Mouse (Mus musculus) R1 (cell line): ENCODE data around the gene Sipa1l1.
A peak's percentile ranks its signal among the peaks of the same experiment; 100 is the strongest.

Experiments used
- DNase-seq: peaks from one replicate; pipeline ENCODE4 v3.0.0-alpha.2; 2018; ENCODE audit warnings: low read depth, low spot score

Sipa1l1 gene

DNA sequence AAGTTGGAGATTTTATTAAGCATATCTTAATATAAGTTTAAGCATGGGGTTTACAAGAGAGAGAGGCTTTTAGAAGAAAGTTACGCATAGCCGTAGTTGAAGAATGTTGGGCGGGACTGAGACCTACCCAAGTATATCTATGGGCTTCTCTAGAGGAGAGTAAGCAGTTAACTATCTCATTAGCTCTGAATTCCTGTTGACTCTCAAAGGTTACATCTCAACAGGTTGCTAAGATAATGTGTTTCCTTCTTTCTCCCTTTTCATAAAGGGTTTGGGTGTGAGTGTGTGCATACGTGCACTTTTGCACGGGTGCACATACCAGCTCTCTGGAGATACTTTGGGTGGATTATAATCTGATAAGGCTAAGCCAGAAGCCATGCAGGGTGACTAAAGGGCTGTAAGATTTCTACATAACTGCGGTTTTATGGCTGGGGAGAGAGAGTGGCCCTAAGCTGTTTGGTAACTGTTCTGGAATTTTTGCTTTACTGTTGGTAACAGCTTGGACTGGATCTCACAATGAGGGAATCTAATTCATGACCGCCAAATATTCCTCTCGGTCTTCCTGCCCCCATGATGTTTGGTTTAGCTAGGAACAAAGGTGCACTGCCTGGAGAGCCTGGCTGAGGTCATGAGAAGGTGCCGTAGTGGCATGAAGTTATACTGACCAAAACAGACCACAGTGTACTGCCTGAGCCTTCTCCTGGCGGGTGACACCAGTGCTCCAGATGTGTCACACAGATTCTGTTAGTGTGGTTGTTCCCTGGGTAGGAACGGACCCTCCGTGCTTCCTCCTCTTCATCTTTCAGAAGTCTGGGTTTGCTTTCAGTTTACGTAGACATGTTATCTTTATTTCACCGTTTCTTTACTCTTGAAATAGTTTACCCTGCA, 78.5 kb downstream of the Sipa1l1 start:
- DNase-seq = no peak

GRCm38 (mm10) chr12:82248501-82248900, 79.4 kb downstream of the Sipa1l1 start:
- no peak for DNase-seq

DNA sequence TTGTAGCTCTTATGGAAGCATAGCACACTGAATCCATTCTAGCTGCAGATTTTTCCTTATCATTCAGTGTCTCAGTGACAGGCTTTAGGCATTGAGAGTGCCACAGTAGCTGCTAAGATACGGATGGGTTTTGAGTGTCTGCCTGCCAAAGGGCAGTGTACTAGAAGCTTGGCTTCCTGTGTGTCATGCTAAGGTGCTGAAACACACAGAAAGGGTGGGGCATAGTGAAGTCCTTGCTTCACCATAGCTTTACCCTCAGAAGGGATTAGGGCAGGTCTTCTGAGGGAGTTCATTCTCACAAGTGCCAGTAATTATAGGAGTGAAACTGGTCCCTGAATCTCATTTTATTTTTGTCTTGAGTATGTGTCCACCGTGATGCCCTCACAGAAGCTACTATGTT, 82.2 kb downstream of the Sipa1l1 start:
- DNase-seq = no peak

- DNase-seq = peak; percentile 66
These were observed 85.0 kb downstream of the Sipa1l1 start for GRCm38 (mm10) chr12:82254076-82254475.

- no peak for DNase-seq
These were observed 86.9 kb downstream of the Sipa1l1 start for GRCm38 (mm10) chr12:82256012-82256411.

GRCm38 (mm10) chr12:82256921-82257500, 87.9 kb downstream of the Sipa1l1 start:
- DNase-seq = peak; percentile 74

GRCm38 (mm10) chr12:82257994-82258785, 89.1 kb downstream of the Sipa1l1 start:
- no peak for DNase-seq

- no peak for DNase-seq
These were observed 94.3 kb downstream of the Sipa1l1 start for GRCm38 (mm10) chr12:82263443-82263842.

DNA sequence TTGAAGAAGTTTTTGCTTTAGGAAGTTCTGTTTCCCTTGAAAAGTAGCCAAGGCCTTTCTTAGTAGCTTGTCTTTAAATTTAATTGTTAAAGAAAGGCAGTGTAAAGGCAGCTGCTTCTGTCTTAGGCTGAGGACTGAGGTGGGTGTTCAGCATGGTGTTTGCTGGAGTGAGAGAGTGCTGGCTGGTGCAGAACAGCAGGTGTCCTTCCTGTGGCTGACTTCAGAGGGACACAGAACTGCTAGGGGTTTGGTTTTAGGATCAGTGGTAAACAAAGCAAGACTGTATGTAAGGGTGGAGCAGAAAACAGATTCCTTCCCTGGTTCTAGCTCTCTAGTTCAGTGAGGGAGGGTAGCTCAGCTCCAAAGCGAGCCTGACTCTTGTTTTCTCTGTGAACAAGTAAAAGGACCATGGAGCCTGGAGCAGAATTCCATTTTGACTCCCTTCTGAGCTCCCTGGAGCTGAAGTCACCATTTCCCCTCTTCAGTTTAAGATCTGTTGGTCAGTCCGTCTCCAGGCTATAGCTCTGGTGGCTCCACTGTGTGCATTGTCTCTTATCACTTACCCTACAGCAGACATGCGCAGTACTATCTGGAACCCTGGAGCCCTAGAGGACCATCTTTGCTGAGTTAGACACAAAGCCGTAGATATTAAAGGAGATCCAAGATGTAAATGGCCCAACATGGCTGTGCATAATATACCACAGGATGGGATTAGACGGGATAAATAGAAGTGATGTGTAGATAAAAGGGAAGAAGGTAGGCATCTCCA, 95.1 kb downstream of the Sipa1l1 start:
- DNase-seq = peak; percentile 69

GRCm38 (mm10) chr12:82265335-82266274, 96.5 kb downstream of the Sipa1l1 start:
- DNase-seq = no peak

DNA sequence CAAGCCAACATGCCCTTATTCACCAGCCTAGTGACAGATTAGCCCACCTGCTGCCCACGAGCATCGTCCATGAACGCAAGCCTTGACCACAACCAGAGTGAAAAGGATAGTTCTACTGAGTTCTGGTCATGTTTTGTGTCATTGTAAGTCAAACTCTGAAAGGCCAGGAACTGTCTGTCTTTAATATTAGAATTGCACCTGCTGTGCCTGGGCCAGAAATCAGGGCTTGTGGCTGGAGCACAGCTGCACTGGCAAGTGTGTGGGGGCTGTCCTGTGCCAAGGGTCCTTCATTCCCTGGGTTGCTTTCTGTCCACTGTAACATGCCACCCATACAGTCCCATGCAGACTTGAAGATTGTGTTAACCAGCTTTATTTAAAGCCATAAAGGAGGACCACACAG, 102.3 kb downstream of the Sipa1l1 start:
- no peak for DNase-seq

- DNase-seq = no peak
These were observed 104.4 kb downstream of the Sipa1l1 start for GRCm38 (mm10) chr12:82273503-82273902.

- DNase-seq = no peak
These were observed 105.5 kb downstream of the Sipa1l1 start for GRCm38 (mm10) chr12:82274576-82274975.

DNA sequence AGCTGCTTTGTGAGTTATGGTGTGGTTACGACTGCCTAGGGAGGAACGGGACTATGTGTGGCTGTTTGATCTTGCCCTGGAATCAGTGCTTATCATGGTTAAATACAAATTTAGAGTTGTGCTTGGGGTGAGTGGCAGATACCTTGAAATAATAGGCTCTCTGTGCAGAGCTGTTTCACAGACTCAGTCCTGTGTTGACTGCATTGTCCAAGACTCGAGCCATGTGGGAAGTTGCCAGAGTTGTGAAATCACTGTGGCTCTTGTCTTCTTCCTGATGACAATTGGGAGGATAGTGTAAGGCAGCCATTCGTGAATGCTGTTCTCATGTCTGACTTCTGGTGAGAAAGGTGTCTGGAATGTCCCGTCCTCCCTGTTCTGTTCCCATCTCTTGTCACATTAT, 106.6 kb downstream of the Sipa1l1 start:
- no peak for DNase-seq

DNA sequence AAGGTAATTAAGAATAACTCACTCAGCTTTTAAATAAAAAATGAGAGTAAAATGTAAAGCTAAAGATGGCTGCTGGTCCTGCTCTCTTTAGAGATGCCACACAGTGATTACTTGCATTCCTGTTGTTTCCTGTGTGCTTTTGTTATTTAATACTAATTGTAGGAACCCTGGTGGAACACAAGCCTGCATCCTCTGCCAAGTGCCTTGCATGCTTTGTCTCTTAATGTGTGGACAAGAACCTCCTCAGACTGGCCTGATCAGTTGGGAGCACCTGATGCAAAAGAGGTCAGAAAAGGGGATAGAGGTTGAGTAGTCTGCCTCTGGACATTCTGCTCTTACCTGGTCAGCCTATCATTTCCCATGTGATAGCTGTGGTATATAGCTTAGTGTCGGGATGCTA, 107.5 kb downstream of the Sipa1l1 start:
- DNase-seq = peak; percentile 82

GRCm38 (mm10) chr12:82284617-82285016, 115.5 kb downstream of the Sipa1l1 start:
- DNase-seq = no peak

- no peak for DNase-seq
These were observed 115.9 kb downstream of the Sipa1l1 start for GRCm38 (mm10) chr12:82285018-82285417.

DNA sequence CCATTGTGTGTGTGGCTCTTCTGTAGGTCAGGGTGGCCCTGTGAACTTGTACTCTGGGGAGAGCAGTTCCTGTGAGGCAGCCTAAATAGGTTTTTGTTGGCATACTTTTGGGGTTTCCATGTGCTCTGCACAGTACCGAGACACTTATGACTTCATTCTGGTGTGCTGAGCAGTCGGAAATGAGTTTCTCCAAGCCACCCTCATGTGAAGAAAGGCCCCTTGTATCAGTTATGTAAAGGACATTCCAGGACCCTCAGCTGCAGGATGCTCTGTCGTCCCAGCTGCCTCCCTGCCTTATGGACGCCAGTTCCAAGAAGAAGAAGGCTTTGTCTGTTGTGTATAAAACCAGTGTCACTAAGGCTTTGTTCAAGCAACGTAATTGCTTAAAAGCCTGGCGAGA, 116.9 kb downstream of the Sipa1l1 start:
- DNase-seq = no peak

DNA sequence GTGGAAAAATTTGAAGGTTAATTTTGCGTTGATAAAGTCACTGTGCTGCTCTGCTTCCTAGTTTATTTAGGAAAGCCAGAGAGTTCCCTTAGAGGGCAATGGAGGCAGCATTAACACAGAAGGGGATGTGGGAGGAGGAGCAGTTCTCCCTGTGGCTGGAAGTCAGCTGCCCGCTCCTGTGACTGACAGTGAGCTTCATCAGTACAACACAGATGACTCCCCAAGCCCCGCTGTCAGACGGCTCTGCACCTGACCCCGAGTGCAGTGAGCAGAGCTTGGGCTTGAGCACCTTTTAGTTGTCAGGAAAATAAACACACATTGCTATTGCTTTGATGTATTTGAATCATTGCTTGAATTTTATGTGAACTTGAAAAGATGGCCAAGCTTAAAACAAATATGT, 117.7 kb downstream of the Sipa1l1 start:
- DNase-seq = no peak

DNA sequence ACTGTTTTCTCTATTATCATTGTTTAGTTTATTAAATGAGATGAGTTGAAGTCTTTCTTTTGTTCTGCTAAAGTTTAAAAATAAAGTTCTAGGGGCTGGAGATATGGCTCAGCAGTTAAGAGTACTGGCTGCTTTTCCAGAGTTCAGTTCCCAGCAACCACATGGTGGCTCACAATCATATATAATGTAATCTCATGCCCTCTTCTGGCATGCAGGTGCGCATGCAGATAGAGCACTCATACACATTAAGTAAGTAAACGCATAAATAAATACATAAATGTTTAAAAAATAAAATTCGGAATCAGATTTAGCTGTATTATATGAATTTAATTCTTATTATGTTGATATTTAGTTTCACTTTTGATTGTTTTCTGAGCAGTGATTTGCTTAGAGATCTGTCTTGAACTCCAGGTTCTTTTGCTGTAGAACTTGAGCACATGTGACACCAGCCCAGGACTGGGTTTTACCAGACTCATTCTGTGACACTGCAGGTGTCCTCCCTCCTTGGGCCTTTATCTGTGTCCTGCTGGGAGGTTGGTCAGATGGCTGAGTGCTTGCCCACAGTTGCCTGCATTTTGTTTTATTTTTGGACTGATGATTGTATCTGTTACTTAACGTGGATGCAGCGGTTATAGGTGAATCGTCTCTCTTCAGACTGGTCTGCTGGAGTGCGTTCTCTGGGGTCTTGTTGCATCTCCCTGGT, 124.6 kb downstream of the Sipa1l1 start:
- DNase-seq = no peak
